Mouse (Mus musculus) forebrain, embryonic 14.5 days (tissue): ENCODE results near the gene Pknox2. TPM values are rescaled to one million over a fixed set of nuclear protein-coding genes. Genes with fewer than 3 reads are reported as not detected.
A peak's percentile ranks its signal among the peaks of the same experiment; 100 is the strongest.

Source experiments
- ATAC-seq: fragments of 200-750 bp; cut with Nextera tagmentation; 2 replicates; pipeline ENCODE4 v1.8.0; 2017; ENCODE audit warnings: mild to moderate bottlenecking, moderate library complexity
- DNase-seq: peaks from one replicate; pipeline ENCODE4 v3.0.0-alpha.2; 2015; ENCODE audit warnings: low spot score
- H3K27ac ChIP-seq: fragments of 300-500 bp; sonication (generic); 2 replicates; pipeline ENCODE4 v1.5.1; 2014; ENCODE audit warnings: low read depth, mild to moderate bottlenecking, control low read depth, low read length, moderate library complexity
- H3K27me3 ChIP-seq: fragments of 300-500 bp; sonication (generic); replicated peaks from 2 replicates; pipeline ENCODE4 v1.6.1; 2014; ENCODE audit warnings: low read length, control low read depth, mixed read lengths; ENCODE audit not compliant: control insufficient read depth, insufficient read depth
- H3K36me3 ChIP-seq: fragments of 300-500 bp; sonication (generic); 2 replicates; pipeline ENCODE4 v1.6.1; 2014; ENCODE audit warnings: low read length, control low read depth; ENCODE audit not compliant: control insufficient read depth, insufficient read depth
- H3K4me1 ChIP-seq: fragments of 300-500 bp; sonication (generic); 2 replicates; pipeline ENCODE4 v1.6.1; 2014; ENCODE audit warnings: antibody characterized with exemption, low read length, control low read depth; ENCODE audit not compliant: control insufficient read depth, insufficient read depth
- H3K4me2 ChIP-seq: fragments of 300-500 bp; sonication (generic); 2 replicates; pipeline ENCODE4 v1.6.1; 2014; ENCODE audit warnings: mild to moderate bottlenecking, control low read depth, low read length
- H3K4me3 ChIP-seq: fragments of 300-500 bp; sonication (generic); 2 replicates; pipeline ENCODE4 v1.5.1; 2014; ENCODE audit warnings: low read depth, low read length, control low read depth
- H3K9ac ChIP-seq: fragments of 300-500 bp; sonication (generic); 2 replicates; pipeline ENCODE4 v1.6.1; 2014; ENCODE audit warnings: mild to moderate bottlenecking, low read length, control low read depth, moderate library complexity
- H3K9me3 ChIP-seq: fragments of 300-500 bp; sonication (generic); replicated peaks from 2 replicates; pipeline ENCODE4 v1.6.1; 2016; ENCODE audit warnings: low read length, control low read depth, mixed read lengths; ENCODE audit not compliant: control insufficient read depth
- WGBS: fragments of 180-500 bp; shearing (Covaris S2); extraction: QIAGEN DNeasy Blood & Tissue Kit; methylation state at CpG from one replicate; pipeline ENCODE4 v1.1.7; 2014; 5-methylcytosine and 5-hydroxymethylcytosine counted together
- polyA plus RNA-seq: library from polyadenylated mRNA; unstranded; fragments of >200 nt; fragmentation: Nextera tagmentation; extraction: Ambion mirVana; gene quantifications from 2 replicates; pipeline ENCODE4 v1.2.1, GENCODE M21; 2014

Pknox2 gene
- polyA plus RNA-seq, 1 experiment from 2014 or later = 12.1 TPM

- Histone ChIP-seq H3K27ac (no peak overlapping the region), H3K9ac (no peak overlapping the region), H3K36me3 (0 out of 2 replicates have a peak, but pooled peaks cover 4% of the 10 kb centered on the region), H3K4me3 (no peak overlapping the region), H3K4me2 (no peak overlapping the region), H3K9me3 (no peaks in the 10 kb centered on the region), H3K4me1 (peaks cover 26% of the 10 kb centered on the region), H3K27me3 (no peaks in the 10 kb centered on the region)
- WGBS = 94% methylated on average over 6 of the region's 6 CpGs
- DNase-seq (no peak), ATAC-seq (no peak)
Observed at GRCm38 (mm10) chr9:37080309-37080708, 66.9 kb downstream of the Pknox2 start.

- H3K4me2 ChIP-seq = peak overlapping the region; percentile 28
- ATAC-seq (peak; percentile 72), DNase-seq (no peak)
- H3K4me3 ChIP-seq = no peak overlapping the region
- WGBS = 28% methylated on average over 2 of the region's 2 CpGs
- H3K36me3 ChIP-seq = 0 out of 2 replicates have a peak, but pooled peaks cover 4% of the 10 kb centered on the region
- peaks cover 21% of the 10 kb centered on the region for H3K4me1 ChIP-seq
- no peaks in the 10 kb centered on the region for H3K9me3 ChIP-seq
- H3K27me3 ChIP-seq = no peaks in the 10 kb centered on the region
- H3K9ac ChIP-seq = peak overlapping the region; percentile 2; the same call in 1 of the 2 replicates
- H3K27ac ChIP-seq = peak overlapping the region; percentile 67
Observed at GRCm38 (mm10) chr9:37077063-37077418, 70.2 kb downstream of the Pknox2 start.

DNA sequence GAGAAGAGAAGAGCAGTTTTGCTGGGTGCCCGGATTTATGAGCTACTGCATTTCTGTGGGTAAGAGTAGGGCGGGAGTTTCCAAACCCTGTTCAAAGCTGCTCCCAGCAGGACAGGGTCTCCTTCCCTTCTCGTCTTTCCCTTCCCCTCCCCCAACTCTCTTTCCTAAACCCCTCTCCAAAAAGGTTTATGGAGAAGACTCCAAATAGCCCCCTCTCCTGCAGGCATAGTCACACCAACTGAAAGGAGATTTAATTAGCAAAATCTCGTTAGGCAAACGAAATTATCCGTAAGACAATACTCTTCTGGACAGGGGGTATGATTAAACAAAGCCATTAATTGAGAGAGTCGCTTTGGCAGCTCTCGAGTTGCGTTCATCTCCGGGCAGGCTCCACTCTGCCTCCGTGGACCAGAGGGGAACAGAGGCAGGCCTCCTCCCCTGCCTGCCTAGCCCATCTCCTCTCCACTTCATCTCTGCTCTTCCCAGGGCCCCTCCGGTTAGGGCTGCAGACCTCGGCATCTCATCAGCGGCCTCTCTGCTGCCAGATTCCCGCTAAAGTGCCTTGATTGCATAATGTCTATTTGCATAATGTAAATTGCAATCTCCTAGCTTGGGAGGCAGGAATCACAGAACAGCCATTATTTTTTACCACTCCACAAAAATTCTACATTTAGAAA, 70.7 kb downstream of the Pknox2 start:
- WGBS = 2% methylated on average over 15 of the region's 15 CpGs
- Histone ChIP-seq H3K36me3 (0 out of 2 replicates have a peak, but pooled peaks cover 4% of the 10 kb centered on the region), H3K4me3 (peak overlapping the region; percentile 1; the same call in 1 of the 2 replicates), H3K27ac (peak overlapping the region; percentile 67), H3K9me3 (no peaks in the 10 kb centered on the region), H3K4me2 (peak overlapping the region; percentile 28), H3K27me3 (no peaks in the 10 kb centered on the region), H3K9ac (peak overlapping the region; percentile 2; the same call in 1 of the 2 replicates), H3K4me1 (peaks cover 21% of the 10 kb centered on the region)
- ATAC-seq (peak; percentile 94), DNase-seq (peak; percentile 83)

- Histone ChIP-seq H3K36me3 (no peaks in the 10 kb centered on the region), H3K9ac (no peak overlapping the region), H3K4me2 (peak overlapping the region; percentile 28; the same call in 1 of the 2 replicates), H3K27me3 (no peaks in the 10 kb centered on the region), H3K27ac (no peak overlapping the region; the same call in 1 of the 2 replicates), H3K9me3 (no peaks in the 10 kb centered on the region), H3K4me1 (peaks cover 21% of the 10 kb centered on the region), H3K4me3 (no peak overlapping the region)
- WGBS = 35% methylated on average over 4 of the region's 4 CpGs
- DNase-seq = no peak
- ATAC-seq = no peak
Observed at GRCm38 (mm10) chr9:37075903-37076302, 71.3 kb downstream of the Pknox2 start.

DNA sequence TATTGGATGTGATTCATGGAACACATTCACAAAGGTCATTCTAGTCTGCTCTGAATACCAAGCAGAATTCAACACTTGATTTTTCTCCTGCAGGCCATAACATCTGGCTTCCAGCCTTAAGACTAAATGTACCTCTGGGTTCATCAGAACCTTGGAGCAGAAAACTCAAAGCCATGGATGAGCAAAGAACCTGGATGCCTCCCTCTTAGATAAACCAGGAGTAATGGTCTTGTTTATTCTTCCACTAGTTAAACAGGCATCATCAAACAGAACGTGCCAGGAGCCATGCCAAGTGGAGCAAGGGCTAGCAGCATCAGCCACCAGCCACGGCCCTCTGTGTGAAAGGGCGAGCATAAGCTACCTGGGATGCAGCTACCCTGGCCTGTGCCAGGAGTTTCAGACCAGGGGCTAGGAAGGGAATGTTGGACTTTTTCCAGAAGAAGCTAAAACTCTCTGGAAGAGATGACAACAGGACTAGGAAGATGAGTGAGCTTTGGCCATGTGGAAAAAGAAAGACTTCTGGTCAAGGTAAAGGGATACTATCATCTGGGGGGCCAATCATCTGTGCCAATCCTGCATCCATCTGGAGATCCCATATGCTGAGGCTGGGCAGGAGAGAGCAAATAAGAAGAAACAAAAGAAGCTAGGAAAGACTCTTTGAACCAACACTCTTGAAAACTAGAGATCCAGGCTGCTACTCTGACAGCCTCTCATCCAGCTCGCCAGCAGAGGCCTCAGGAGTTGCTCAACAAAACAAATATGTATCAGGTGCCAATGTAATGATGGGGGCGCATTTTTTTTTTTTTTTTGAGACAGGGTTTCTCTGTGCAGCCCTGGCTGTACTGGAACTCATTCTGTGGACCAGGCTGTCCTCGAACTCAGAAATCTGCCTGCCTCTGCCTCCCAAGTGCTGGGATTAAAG, 77.6 kb downstream of the Pknox2 start:
- H3K4me3 ChIP-seq = no peak overlapping the region
- H3K4me2 ChIP-seq = no peak overlapping the region
- H3K27ac ChIP-seq = no peak overlapping the region
- H3K9me3 ChIP-seq = no peaks in the 10 kb centered on the region
- no peak overlapping the region for H3K9ac ChIP-seq
- no peaks in the 10 kb centered on the region for H3K36me3 ChIP-seq
- peaks cover 8% of the 10 kb centered on the region; the same call in 1 of the 2 replicates for H3K4me1 ChIP-seq
- 90% methylated on average over 6 of the region's 6 CpGs for WGBS
- ATAC-seq (no peak), DNase-seq (no peak)
- no peaks in the 10 kb centered on the region for H3K27me3 ChIP-seq

GRCm38 (mm10) chr9:37067473-37067830, 79.8 kb downstream of the Pknox2 start:
- Histone ChIP-seq H3K27me3 (no peaks in the 10 kb centered on the region), H3K4me3 (no peak overlapping the region), H3K27ac (no peak overlapping the region), H3K4me2 (no peak overlapping the region), H3K9ac (no peak overlapping the region), H3K9me3 (no peaks in the 10 kb centered on the region), H3K36me3 (no peaks in the 10 kb centered on the region), H3K4me1 (peaks cover 8% of the 10 kb centered on the region; the same call in 1 of the 2 replicates)
- 40% methylated on average over 5 of the region's 5 CpGs for WGBS
- peak; percentile 41 for DNase-seq
- ATAC-seq = peak; percentile 22; the same call in 1 of the 2 replicates

DNA sequence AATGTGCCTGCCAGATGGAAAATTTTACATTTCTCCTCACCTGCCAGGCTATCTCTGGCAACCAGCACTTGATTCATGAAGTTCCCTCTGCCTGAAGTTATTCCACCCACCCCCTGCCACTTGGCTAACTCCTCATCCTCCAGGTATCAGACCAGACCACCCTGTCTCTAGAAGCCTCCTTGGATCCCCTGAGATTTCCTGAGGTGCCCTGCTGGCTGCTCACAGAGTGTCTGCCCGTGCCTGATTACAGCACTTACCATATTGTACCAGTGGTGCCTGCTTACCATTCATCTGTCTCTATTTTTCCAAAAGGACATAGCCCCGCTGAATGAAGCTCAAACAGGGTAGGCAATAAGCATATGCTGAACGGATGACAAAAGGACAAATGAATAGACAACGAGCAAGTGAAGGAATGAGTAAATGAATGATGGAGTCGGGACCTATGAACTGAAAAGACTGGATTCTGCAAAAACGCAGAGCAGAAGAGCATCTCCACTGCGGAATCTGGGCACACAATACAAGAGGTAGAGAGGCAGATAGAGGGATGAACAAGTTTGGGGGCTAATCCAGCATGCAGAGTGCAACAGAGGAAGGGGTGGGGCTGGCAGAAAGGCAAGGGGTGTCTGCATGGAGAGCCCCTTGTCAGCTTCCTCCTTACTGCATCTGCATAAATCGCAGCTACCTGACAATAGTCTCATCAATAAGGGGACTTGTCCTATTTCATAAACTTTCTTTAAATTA, 80.3 kb downstream of the Pknox2 start:
- Histone ChIP-seq H3K27ac (no peak overlapping the region; the same call in 1 of the 2 replicates), H3K4me2 (no peak overlapping the region), H3K36me3 (no peaks in the 10 kb centered on the region), H3K9ac (no peak overlapping the region), H3K27me3 (no peaks in the 10 kb centered on the region), H3K4me3 (no peak overlapping the region), H3K9me3 (no peaks in the 10 kb centered on the region), H3K4me1 (peaks cover 8% of the 10 kb centered on the region; the same call in 1 of the 2 replicates)
- peak; percentile 42; the same call in 1 of the 2 replicates for ATAC-seq
- no peak for DNase-seq
- 37% methylated on average over 8 of the region's 8 CpGs for WGBS

- Histone ChIP-seq H3K27ac (no peak overlapping the region), H3K4me1 (no peaks in the 10 kb centered on the region; the same call in 1 of the 2 replicates), H3K36me3 (no peaks in the 10 kb centered on the region), H3K9ac (no peak overlapping the region), H3K27me3 (no peaks in the 10 kb centered on the region), H3K4me3 (no peak overlapping the region), H3K9me3 (no peaks in the 10 kb centered on the region), H3K4me2 (no peak overlapping the region)
- DNase-seq (no peak), ATAC-seq (no peak)
- 69% methylated on average over 2 of the region's 2 CpGs for WGBS
Observed at GRCm38 (mm10) chr9:37061627-37062026, 85.6 kb downstream of the Pknox2 start.
